Mouse (Mus musculus): Measurements from ENCODE around the gene Tbpl1. TPM values are rescaled to one million over a fixed set of nuclear protein-coding genes. Genes with fewer than 3 reads are reported as not detected.

The Tbpl1 gene
- 10 to 100 TPM; 60.5 to 63.9 (median 62.8) TPM for total RNA-seq (2022)

DNA sequence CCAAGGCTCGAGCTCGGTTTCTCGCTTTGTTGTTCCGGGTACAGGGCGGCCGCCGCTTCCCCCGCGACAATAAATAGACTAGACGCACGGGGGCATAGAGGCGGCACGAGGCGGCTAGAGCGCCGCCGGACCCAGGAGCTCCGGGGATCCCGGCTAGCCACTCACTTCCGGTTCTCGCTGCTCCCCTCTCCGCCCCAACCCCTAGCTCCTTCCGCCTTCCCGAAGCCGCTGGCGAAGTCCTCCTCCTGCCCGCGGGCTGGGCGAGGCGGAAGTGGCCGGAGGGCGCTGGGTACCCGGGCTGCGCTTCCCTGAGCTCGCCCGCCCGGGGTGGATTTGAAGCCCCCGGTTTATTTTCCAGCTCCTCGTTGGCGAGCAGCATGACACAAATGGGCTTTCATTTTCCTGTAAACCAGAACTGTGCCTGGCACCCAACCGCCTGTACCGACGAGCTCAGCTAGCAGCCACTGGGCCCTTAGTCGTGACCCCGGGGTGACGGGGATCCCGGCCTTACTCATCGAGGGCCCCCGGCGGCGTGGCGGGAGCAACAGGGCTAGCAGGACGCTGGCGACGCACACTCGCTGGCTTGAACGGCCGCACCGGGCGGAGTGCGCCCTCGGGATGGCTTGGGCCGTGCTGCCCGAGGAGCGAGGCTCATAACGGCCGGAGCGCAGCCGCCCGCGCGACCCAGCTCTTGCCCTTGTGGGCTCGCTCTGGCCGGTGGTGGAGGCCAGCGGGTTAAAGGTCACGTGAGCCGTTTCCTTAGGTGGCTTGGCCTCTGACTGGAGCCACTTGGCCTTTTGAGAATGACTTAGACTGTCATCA lies at the start of gene Tbpl1:
Tbpl1 (minus strand) TSS at position 667 of the 822 bp plus-strand sequence.
- peak; percentile 93 to 95 for DNase-seq (ENCODE audit: low spot score in 2 of 2)

DNA sequence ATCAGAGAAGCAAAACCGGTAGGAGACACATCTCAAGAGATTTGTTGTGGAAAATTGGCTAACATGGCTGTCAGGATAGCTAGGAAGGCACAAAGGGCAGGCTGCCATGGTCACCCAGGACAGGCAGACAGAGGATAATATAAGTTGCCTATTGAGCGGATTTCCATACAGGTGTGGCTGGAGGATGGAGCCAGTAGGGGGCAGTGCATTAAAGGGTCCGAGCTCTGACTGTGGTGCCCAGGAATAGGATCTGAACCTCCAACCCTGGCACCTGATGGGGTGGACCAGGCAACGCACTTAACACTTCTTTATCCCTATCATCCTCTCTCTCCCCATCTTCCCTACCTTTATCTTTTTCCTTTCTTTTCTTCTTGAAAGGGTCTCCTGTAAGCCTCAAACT lies 49.7 kb upstream of the Tbpl1 start:
- no peak for DNase-seq (ENCODE audit: low spot score in 2 of 2)

DNA sequence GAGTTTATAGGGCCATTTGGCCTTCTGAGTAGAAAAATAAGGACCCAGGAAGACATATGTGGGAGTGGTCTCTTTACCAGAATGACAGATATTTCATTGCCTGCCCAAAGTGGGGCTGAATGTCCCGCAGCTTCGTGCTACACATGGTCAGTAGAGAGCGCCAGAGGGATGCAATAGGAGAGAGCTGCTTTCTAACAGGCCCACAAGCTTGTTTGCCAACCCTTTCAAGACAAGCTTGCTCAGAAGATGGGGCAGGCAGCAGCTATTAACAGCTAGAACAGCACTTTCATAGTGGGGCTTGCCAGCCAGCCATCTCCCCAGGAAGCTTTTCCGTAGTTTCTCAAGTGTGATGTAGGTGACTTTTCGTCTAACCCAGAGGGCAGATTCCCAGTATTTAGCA lies 46.2 kb upstream of the Tbpl1 start:
- no peak for DNase-seq (ENCODE audit: low spot score in 2 of 2)

DNA sequence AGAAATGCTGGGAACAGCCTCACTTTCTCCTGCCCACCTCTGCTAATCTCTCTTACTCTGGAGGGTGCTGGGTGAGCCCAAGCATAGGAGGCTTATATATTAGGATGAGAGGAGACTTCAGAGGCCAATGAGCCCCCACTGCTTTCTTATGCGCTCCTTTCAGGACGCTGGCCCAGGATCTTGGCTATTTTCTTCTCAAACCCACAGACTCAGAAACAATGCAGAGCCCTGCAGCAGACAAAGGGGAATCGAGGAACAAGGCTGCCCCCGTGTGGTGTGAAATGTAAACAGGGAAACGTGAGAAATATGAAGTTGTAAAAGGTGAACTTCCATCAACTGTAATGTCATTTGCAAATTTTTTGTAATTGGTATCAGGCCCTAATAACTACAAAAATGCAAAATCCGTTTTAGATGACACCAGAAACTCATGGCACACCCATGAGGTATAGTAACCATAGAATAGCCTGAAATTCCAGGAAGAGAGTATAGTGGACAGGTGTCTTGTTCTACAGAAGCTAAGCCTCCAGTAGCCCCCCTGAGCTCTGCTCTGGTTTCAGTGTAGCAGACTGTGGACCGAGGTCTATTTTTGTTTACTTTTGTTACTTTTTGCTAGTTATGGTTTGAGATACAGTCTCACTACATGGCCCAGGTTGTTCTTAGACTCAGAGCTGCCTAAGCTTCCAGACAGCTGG lies 44.4 kb upstream of the Tbpl1 start:
- peak in 1 of 2 experiments; percentile 60 for DNase-seq (ENCODE audit: low spot score in 2 of 2)

DNA sequence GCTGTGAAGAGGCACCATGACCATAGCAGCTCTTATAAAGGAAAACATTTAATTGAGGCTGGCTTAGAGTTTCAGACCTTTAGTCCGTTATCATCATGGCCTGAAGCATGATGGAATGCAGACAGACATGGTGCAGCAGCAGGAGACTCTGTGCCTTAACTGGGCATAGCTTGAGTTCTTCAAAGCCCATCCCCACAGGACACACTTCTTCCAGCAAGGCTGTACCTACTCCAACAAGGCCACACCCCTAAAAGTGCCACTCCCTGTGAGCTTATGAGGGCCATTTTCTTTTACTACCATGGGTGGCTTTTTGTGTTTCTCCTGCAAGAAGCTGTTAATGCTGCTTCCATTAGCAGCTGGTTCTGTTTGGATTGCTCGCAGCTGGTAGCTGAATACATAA lies 43.7 kb upstream of the Tbpl1 start:
- DNase-seq (ENCODE audit: low spot score in 2 of 2) = no peak

DNA sequence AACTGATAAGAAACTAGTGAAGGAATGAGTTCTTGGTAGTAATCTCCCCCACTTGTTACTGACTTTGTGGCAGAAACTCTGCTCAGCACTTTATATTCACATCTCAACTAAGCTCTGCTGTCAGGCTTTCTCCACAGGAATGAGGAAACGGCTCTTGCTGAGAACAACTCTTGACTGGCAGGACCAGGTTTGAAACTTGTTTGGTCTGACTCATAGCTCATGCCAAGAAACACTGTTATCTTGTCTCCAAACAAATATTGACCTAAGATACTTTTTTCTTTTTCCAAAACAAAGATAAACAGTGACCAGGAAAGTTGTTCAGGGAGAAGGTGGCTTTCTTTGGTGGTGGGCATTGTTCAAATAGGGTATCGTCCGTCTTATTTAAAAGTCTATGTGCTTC lies 42.9 kb upstream of the Tbpl1 start:
- DNase-seq (ENCODE audit: low spot score in 2 of 2) = no peak

DNA sequence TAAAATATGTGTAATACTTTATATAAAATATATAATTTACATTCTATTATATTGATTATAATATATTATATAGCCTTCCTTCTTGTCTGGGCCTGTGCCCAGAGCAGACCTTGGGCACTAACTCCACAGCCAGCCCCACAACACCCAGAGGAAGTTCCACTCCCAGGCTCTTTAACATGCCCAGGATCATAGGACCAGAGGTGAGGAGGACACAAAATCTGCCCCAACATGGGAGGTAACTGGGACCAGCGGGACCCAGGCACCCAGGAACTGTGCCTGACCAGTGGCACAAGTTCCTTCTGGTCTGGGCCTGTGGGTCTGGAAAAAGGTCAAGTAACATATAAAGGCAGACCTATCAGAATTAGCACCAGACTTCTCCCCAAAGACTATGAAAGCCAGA lies 22.5 kb upstream of the Tbpl1 start:
- DNase-seq (ENCODE audit: low spot score in 2 of 2) = no peak

DNA sequence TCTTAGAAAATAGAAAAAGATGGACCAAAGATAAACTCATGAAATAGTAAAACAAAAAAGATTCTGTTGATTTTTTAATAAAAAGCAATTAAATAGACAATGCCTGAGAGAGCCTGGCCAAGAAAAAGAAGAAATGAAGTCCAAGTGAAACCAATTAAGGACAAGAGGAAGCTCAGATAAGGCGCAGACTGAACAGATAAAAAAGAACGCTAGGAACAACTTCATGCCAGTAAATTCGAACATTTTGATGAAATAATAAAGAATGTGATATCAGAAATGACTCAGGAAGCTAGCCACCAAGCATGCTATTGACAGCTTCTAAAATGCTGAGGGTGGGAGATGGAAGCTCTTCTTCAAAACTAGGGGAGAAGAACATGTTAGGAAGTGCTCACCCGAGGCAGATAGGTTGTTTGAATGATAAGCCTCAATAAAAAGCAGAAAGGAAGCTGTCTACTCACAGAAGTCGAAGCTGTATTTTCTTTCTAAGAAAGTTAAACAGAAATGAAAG lies 19.5 kb upstream of the Tbpl1 start:
- DNase-seq (ENCODE audit: low spot score in 2 of 2) = no peak

DNA sequence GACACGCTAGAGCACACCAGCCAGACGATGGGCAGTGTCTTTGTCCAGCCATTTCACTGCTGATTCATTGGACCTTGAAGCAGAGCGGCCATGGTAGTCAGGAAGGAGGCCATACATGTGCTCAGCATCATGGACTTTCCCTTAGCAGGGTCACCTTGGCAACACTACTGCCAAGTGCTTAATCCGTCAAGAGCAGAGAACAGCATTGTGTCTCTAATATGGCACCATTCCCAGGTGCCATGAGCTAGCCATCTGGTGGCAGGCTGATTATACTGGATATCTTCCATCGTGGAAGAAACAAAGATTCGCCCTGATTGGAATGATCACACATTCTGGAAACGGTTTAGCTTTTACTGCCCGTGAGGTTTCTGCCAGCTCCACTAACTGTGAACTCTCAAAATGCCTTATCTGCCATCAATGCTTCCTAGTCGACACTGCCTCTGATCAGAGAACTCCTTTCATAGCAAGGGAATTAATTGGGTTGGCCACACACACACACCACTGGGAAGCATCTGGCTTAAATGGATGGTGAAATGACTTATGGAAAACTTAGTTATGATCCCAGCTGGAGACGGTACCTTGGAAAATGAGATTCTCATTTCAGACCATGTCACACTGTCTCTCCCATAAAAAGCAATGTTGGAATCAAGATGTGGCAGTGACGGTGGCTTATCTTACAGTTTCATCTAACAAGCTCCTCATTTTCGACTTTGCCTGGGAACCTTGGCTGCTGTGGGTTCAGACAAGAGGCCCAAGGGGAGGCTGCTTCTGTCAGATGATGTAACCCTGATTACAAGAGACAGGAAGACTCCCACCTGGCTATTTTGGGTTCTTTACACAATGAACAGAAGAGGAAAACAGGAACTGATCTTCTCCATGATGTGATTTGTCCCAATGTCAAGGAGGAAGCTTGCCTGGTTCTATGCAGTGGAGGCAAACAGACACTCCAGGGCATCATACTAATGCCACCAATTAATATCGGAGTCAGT lies 14.9 kb upstream of the Tbpl1 start:
- peak; percentile 81 to 85 for DNase-seq (ENCODE audit: low spot score in 2 of 2)

DNA sequence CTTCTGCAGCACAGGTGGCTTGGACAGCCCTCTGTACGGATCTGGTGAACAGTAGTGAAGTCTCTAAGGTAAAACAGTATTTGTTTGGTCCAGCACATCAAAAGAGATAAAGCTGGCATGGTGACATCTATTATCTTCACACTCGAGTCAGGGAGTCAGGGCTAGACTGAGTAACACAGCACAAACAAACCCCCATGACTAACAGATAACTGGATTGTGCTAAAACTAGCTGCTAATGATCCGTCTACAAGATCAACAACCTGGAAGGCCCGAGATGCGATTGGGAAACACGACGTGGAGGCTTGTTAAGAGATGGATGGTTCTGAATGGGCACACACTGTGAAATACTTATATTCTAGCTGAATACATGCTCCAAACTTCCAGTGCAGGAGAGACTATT lies 14.2 kb upstream of the Tbpl1 start:
- DNase-seq (ENCODE audit: low spot score in 2 of 2) = no peak

DNA sequence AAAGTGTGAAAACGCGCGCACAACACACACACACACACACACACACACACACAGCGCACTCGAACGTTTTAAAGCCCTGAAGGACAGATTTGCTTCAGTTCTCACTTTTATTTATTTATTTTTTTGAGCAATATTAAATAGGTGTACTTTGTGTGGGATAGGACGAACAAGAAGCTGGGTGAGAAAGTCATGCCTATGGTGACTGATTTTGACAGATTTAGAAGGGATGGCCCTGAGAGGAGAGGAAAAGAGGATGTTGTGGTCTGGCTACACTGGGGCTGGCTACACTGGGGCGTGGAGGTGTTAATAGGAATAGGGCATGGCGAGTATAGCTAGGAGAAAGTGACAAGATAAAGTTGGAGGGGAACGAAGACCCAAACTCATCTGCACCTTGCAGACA lies 443 bp upstream of the Tbpl1 start:
- no peak for DNase-seq (ENCODE audit: low spot score in 2 of 2)

DNA sequence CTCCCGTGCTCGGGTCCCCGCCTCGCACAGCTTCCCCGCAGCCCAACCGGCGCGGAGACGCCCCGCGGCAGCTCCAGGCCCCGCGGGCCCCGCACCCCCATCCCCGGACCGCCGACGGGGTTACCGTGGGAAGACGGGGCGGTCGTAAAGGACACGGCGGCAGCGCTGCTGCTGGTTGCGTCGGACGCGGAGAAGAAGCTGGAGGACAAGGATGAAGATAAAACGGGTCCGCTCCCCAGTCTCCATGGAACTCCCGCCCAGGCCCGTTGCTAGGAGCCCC lies 806 bp downstream of the Tbpl1 start:
- DNase-seq (ENCODE audit: low spot score in 2 of 2) = no peak

DNA sequence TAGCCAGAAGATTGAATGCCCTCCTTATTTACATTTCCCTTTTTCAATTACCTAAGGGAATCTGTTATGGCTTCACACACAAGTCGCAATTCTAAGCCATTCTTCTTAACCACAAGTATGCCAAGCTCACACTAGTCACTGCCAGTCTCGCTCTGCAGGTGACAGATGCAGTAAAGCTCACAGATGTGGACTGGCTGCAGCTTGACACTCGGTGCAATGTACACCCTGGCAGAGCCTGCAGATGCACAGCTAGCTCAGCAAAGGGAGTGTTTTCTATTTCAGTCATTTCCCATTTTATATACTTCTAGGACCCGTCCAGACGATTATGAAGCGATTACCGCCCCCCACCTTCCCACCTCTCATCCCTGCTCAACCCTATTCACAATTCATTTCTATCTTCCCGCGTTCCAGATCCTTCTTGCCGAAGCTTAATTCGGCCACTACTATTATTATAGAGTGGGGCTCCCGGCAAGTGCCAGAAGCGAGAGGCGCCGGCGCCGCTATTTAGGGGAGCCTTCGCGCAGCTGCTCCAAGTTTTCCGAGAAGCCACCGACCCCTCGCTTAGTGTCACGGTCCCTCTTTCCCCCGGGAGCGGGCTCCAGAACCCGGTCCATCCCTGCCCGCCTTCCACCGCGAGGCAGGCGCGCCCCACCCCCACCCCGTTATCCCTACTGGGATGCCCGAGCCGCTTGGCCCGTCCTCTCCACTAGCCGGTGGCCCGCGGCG lies 1.3 kb downstream of the Tbpl1 start:
- DNase-seq (ENCODE audit: low spot score in 2 of 2) = no peak

DNA sequence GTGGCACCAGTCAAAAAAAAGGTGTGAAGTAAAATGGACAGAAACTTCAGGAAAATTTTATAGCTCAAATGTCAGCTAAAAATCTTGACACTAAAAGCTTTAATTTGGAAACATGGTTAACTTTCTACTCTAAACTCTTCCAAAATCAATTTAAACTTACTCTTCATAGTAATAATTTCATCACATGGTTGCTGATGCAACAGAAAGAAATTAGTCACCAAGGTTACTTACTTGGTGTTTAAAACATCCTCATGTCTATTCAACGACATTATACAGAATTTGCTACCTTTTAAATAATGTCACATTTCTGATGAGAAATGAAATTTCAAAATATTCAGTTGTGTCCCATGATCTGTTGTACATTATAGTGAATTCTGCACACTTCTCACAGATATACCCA lies 3.5 kb downstream of the Tbpl1 start:
- DNase-seq (ENCODE audit: low spot score in 2 of 2) = no peak

DNA sequence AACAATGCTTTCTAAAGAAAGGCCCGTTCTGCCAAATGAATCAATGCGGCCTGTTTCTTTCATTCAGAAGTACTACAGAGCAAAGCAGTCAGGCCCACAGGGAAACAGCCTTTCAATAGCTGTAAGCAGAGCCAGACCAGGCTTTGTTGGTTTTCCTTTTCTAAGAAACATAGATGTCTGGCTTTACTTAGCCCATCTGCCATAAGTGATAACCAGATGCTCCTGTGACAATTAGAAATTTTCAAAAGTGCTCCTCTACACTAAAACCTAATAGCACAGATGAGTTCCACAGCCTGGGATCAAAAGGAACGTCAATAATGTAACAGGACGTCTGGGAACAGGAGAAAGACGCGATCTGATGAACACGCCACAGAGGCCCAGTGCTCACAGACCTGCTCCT lies 5.4 kb downstream of the Tbpl1 start:
- no peak for DNase-seq (ENCODE audit: low spot score in 2 of 2)

DNA sequence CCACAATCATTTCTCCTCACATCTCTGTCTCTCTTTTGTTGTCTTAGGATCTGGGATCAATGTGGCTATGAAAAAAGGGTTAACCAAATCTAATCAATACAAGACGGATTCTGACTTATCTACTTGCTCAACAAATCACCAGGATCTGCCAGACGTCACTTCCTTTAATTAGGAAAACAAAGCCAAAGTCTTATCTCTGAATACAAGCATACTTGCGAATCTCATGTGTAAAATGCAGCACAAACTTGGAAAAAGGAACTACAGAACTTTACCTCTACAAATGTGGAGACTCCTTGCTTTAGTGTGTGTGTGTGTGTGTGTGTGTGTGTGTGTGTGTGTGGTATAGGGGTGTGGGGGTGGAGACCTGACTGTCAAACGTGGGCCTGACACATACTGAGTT lies 6.6 kb downstream of the Tbpl1 start:
- no peak for DNase-seq (ENCODE audit: low spot score in 2 of 2)

DNA sequence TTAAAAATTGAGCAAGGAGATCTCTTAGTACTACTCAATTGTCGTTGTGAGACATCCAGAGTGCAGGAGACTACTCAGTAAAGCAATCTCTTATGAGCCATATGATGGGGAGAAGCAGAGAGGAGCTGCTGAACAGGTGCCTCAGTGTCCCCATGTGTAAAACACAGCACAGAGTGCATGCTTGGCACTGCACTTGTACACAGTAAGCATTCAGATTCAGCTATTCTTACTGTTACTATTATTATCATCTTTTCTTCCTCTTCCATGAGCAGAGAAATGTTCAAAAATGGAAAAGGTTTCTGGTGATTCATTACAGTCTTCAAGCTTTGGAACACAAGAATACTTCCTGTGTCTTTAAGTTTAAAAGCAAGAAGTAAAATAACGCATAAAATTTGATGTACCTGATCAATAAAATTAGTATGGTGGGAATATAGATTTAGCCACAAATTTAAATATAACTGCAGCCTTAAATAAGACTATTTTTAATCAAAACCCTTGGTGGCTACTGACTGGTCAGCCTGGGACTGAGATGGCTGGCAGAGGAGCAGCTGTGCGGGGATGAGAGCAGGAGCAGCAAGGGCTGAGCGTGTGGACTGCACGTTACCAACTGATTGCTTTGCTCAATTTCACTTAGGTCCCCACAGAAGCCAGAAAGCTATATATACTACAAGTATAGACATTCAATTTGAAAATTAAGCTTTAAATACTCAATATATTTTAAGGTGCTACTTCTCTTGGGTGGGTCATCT lies 10.8 kb downstream of the Tbpl1 start:
- DNase-seq (ENCODE audit: low spot score in 2 of 2) = no peak

DNA sequence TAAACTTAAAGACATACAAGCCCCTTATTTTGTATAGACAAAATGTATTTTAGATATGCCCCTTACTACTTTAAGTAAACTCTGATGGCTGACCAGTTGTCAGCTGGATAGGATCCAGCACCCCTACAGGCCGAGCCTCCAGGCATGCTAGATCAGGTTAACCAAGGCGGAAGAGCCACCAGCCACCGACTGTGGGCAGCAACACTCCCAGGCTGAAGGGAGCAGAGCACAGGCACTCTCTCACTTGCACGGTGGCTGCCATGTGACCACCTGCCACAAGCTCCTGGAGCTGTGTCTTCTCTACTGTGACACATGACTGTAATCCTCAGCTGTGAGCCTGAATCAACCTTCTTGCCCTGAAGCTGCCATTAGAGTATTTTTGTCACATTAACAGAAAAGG lies 13.3 kb downstream of the Tbpl1 start:
- no peak for DNase-seq (ENCODE audit: low spot score in 2 of 2)

DNA sequence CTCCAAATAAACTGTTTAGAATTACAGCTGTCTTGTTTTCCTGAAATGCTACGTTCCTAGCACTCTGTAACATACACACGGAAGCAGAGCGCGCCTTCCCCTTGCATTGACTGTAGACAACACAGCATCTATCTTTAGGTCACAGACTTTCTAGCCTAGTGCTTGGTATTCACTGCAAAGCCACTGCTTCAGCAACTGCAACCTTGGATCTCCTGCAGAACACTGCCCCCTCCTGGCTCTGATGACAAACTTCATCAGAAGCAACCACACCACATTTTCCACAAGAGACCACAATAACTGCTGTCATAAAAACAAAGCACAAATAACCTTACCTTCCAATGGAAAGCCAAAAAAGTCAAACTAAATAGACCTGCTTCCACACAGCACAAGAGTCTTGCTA lies 17.2 kb downstream of the Tbpl1 start:
- DNase-seq (ENCODE audit: low spot score in 2 of 2) = peak in 1 of 2 experiments; percentile 51

DNA sequence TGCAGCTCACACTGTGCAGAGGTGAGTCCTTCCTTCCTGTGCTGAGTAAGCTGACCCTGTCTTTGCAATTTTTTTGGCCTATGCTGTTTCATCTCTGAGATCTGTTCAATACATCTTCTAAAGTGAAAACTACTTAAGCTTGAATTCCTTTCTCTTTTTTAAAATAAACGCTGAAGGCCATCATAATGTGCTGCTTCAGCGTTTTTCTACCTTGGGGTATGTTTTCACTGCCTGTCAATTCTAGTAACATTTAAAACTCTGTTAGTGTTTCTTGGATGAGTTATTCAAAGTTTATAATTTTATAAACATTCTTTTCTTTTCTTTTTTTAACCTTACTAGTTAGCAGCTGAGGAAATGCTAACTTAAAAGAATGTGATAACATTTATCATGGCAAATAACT lies 18.8 kb downstream of the Tbpl1 start:
- DNase-seq (ENCODE audit: low spot score in 2 of 2) = no peak

Measured in layer of hippocampus, adult 8-10 months (tissue).